Mouse (Mus musculus) kidney, postnatal 10 days (tissue): ENCODE data around the gene Lhx2.

Experiments
- DNase-seq: peaks from one replicate; pipeline ENCODE4 v3.0.0; 2021; ENCODE audit warnings: mixed read lengths

Lhx2 gene

GRCm38 (mm10) chr2:38367023-38367422 lies 27.9 kb downstream of the Lhx2 start:
- DNase-seq, result no peak

DNA sequence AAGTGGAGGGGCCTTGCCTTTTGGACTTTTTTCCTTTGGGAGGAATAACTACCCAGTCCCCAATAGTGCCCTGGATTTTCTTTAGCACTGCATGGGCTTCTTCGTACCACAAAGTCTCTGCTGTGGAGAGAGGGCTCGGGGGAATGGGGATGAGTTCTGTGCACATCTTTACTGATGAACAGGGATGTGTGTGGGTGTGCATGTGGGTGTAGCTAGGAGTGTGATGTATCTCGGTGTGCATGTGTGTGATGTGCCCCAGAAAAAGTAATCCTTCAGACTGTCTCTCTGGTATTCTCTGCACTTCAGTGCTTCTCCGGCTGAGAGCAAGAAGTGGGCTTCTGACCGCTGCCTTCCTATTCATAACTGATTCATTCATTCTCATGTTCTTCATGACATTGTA lies 28.8 kb downstream of the Lhx2 start:
- DNase-seq, result no peak

GRCm38 (mm10) chr2:38368746-38369330 lies 29.8 kb downstream of the Lhx2 start:
- peak; percentile 75 for DNase-seq

GRCm38 (mm10) chr2:38375606-38376304 lies 36.7 kb downstream of the Lhx2 start:
- peak; percentile 82 for DNase-seq

- no peak for DNase-seq
Measured at GRCm38 (mm10) chr2:38377254-38377653, 38.2 kb downstream of the Lhx2 start.

DNA sequence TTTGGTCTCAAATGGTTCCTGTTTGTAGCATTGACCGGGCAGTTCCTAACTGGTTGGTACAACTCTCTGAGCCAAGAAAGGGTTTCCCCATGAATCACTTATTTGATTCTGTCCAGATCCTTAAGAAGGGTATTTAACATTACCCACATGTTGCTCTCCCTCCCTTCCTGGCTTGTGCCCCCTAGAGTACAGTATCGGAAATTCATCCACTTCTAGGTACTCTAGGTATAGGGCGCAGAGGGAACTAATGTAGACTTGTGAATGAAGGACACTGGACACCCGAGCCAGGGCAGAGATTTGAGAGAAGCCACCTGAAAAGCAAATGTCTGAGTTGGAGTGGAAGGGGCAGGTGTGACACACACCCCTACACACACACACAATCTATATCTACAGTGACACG lies 39.3 kb downstream of the Lhx2 start:
- peak; percentile 19 for DNase-seq

DNA sequence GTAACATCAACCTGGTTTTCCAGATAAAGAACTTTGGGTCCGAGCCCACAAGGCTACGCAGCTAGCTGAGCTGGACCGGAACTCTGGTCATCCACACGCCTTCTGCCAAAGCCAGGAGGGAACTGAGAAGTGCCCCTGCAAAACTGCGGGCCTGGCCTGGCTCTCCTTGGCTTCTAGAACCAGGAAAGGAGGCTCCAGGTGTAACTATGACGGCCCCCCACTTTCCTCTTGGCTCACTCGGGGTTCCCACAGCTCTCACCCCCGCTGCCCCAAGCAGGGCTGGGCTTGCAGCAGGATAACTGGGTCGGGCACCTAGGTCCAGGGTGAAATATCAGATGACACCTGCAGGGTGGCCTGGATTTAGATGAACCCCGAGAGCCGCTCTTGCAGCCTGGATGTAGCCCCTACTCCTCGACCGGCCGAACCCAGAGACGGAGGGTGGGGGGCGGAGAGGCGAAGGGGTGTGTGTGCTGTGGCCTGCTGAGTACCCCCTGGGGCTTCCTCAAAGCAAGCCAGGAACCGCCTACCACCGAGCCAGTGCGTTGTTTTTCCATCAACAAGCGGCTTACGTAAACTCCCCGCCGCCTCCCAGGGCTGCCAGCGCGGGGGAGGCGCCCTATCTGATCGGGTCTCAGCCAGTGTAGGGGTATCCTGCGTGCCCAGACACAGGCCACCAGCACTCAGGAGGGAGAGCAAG lies 39.9 kb downstream of the Lhx2 start:
- DNase-seq, result peak; percentile 26

DNA sequence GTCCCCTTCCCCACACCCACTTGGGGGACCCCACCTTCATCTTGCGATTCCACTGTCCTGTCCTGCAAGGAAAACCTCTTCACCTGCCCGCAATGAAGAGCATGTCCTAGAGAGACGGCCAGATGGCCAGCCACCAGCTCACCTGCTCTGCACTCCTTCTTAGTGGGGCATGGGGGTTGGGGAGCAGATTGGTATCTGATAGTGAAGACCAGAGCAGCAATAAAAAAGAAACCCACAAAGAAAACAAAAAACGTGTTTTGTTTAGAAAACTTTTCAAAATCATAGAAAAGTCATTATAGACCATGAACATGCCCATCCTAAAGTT lies 40.4 kb downstream of the Lhx2 start:
- no peak for DNase-seq

- DNase-seq, result no peak
Measured at GRCm38 (mm10) chr2:38380136-38381083, 41.3 kb downstream of the Lhx2 start.

- DNase-seq, result no peak
Measured at GRCm38 (mm10) chr2:38387568-38388262, 48.6 kb downstream of the Lhx2 start.

DNA sequence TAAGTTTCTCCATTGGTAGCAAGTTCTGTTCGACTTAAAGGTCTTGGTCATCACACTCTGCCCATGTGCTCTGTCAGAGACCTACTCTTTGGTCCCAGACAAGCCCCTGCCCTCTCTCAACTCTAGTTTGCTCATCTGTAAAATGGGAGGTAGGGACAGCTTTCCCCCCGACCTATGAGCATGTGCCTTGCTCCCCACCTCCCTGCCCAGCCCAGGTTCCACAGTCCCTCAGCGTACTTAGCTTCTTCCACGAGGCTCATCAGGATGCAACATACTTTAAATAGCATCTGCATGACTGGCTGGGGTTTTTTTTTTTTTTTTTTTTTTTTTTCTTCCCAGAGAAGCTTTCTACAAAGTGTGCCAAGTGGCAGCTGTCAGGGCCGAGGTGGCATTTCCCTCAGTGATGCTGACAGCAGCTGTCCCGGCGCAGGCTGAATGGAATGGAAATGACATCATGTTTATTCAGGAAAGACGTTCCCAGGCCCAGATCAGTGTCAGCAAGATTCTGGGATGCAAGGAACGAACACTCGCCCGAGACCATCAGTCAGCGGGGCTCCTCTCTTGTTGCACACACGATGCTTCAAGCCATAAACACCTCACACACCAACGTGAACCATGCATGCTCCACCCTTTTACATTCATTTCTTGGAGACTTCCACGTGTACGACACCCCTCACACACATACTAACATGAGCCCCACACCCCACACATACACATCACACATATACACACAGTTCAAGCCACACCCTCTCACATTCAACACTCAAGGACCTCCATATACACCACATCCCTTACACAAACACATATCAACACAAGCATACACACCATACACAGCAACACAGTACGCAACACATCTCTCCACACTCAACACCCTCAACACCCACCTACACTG lies 56.1 kb downstream of the Lhx2 start:
- DNase-seq, result no peak

DNA sequence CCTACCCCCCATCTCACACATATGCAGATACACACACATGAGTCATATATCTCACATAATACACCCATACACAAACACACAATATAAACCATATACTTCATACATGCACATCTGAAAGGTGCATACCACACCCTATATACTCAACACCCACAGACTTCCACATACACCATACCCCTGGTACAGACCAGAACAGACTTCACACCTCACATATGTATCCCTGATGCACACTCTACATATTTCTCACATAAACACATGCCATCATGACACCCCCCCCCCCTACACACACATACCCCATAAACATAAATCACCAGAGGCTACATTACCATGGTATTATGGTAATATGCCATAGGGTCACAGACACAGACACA lies 56.8 kb downstream of the Lhx2 start:
- DNase-seq, result no peak

DNA sequence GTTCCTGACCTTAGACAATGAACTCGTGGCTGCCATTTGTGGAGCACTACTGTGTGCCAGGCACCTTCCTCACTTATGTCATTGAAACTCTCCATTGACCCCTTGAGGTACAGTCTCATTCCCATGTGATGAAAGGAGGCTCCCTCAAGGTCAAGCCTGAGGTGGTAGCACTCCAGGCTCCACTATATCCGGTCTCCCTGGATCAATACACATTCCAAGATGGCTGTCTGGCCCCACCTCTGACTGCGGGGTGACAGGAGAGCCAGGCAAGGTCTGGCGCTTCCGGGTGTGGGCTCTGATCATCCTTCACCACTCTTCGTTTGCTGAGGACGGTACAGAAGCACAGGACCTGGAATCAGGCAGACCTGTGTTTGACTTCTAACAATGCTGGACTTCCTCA lies 58.2 kb downstream of the Lhx2 start:
- no peak for DNase-seq

DNA sequence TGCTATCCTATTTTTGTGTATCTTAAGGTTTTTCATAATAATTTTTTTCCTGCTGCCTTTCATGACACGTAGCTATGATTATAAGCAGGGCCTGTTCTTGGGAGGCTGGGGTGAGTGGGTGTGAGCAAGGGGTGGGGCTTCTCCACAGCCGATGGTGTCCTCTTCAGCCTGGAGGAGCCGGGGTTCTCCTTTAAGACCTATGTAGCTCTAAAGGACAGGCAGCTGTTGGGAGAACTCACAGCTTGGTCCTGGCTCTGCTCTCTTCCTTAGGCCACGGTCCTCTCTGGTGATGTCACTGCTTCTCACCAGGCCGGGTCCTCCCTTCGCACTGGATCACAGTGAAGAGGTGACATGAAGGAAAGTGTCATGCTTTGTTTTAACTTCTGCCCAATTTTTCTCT lies 58.8 kb downstream of the Lhx2 start:
- DNase-seq, result no peak

GRCm38 (mm10) chr2:38402611-38403010 lies 63.5 kb downstream of the Lhx2 start:
- DNase-seq, result no peak

DNA sequence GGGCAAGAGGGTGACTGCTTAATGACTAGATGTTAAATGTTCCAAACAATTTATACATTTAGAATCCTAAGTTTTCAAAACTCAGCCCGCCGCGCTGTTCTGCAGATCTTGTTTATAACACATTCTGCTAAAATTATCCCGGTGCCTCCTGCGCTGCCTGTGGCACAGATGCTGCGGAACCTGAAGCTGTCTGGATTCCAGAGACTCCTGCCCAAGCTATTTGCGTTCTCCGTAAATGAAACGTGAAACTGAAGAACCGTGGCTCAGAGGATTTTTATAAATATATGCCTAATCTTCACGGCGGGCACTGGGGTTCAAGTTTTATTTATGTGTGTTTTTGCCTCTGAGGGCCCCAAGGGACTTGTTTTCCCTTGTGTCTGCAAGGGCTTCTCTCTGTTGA lies 64.2 kb downstream of the Lhx2 start:
- no peak for DNase-seq

DNA sequence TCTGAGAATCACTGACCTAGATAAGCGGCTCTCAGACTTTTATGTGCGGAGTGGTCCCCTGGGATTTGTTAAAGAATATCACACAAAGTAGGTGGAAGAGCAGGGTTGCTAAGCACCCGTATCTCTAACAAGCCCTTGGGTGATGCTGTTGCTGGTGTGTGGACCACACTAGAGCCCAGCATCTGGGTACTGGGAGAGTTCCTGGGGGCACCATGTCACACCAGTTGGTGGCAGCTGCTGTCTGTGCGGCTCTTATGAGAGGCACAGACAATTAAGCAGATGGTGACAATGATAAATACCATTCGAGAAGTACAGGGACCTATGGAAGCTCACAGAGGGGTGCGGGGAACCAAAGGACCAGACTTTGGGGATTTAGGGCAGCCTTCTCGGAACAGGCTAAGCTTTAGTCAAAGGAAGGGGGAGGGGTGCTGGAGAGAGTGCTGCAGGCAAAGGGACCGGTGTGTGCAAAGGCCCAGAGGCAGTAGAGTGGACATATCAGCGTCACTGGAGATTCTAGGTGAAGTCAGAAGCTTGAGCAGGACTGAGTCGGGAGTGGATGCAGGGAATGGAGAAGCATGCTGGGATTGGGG lies 65.0 kb downstream of the Lhx2 start:
- no peak for DNase-seq

GRCm38 (mm10) chr2:38405356-38405755 lies 66.3 kb downstream of the Lhx2 start:
- DNase-seq, result no peak

GRCm38 (mm10) chr2:38409309-38409708 lies 70.2 kb downstream of the Lhx2 start:
- no peak for DNase-seq

- DNase-seq, result no peak
Measured at GRCm38 (mm10) chr2:38410227-38410626, 71.1 kb downstream of the Lhx2 start.

DNA sequence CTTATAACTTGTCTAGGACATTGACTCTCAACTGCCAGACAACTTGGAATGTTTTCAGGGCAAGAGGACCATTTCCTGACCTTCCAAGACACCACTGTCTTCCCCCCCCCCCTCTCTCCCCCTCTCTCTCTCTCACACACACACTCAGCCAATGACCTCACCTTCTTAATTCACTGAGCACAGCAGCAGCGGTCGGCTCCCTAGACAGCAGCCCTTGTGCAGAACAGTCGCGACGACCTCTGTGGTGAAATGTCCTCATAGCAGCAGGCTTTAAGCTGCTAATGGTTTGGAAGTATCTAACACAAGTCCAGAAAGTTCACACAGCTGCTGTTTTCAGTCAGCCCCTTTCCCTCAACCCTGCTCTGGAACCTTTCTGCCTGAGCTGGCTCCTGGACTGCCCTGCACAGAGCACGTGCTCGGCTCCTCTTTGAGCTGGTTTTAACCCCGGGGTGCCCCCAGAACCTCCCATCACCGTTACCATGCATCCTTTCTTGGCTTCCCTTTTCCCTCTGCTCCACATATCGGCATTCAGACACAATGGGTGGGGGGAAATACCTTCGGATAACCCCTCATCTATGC lies 73.6 kb downstream of the Lhx2 start:
- no peak for DNase-seq
